Mouse (Mus musculus): Measurements from ENCODE around the gene Ergic1. TPM values are rescaled to one million over a fixed set of nuclear protein-coding genes. Genes with fewer than 3 reads are reported as not detected.
A peak's percentile ranks its signal among the peaks of the same experiment; 100 is the strongest.

Ergic1 gene
- polyA plus RNA-seq, 2 experiments from 2014 or later: 37.2 to 77.2 TPM

GRCm38 (mm10) chr17:26575786-26576690, 14.7 kb downstream of the Ergic1 start:
- no peak for ATAC-seq

GRCm38 (mm10) chr17:26576833-26577232, 15.5 kb downstream of the Ergic1 start:
- ATAC-seq: no peak

GRCm38 (mm10) chr17:26577309-26577708, 16.0 kb downstream of the Ergic1 start:
- ATAC-seq: no peak

DNA sequence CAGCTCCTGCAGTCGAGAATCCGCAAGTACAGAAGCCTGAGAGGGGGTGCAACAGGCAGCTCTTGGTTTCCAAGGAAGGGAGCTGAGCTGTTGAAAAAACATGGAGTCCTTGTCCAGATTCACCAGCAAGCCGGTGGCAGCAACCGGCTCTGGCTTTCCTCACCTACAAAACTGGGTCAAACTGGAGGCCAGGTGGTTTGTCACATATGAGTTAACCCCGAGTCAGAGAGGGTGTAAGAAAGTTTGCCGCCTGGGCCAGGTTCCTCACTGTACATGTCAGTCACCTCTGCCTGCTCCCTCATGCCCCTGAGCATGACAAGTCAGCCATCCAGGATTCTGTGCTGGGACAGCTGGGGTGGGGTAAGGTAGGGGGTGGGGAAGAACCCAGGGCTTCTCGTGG, 16.9 kb downstream of the Ergic1 start:
- ATAC-seq: no peak

GRCm38 (mm10) chr17:26578771-26579170, 17.5 kb downstream of the Ergic1 start:
- no peak for ATAC-seq

- no peak for ATAC-seq
Observed at GRCm38 (mm10) chr17:26579396-26579795, 18.1 kb downstream of the Ergic1 start.

DNA sequence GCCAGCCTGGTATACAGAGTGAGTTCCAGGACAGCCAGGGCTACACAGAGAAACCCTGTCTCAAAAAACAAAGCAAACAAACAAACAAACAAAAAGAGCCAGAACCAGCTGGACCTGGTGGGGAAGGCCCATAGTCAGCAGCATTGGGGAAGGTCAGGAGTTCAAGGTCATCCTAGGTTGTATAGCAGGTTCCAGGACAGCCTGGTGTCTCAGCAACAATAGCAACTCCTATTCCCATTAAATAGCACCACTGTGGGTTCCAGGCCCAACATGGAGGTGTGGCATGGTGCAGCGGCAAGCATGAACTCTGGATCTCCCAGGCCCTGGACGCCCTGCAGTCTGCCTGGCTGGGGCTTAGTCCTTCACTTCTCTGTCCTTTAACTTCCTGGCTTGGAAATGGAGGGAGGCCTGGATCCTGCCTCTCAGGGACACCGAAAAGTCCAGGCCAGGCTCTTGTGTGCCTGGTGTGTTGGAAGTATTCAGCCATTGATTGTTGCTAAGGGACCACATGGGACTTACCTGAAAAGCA, 19.6 kb downstream of the Ergic1 start:
- no peak for ATAC-seq

DNA sequence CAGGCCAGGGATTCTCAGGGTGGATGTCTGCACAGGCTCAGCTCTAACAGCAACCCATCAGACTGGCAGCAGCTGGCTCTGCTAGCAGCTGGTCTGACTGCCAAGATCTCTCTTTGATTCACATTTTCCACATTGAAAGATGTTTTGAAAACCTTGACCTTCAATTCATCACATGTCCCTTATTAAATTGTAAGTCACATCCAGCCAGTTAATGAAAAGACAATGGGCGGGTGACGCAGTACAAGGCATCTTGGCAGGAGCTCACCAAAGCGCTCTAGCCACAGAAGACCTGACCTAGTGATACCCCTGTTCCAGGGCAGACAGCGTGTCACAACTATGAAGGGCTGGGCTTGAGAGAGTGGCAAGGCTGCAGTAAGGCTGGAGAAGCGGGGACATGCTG, 21.0 kb downstream of the Ergic1 start:
- peak; percentile 60 for ATAC-seq

GRCm38 (mm10) chr17:26583056-26583455, 21.8 kb downstream of the Ergic1 start:
- ATAC-seq: no peak

DNA sequence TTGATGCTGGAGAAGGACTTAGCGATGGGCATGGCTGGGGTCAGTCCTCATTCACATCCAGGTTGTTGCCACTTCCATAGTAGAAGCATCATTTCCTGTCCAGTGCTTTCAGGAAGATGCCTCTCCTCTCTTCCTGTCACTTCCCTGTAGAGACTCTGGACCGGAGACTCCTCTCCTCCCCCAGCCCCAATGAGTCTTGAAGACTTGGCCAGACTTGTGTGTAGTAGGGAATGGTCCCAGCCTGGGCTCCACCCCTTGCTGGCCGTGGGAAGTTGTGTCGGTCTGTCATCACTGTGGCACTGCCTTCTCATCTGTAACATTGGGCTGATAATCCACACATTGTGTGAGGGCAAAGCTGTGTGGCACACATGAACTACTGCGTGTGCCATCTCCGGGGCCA, 22.3 kb downstream of the Ergic1 start:
- ATAC-seq: no peak

- ATAC-seq: no peak
Observed at GRCm38 (mm10) chr17:26584063-26584462, 22.8 kb downstream of the Ergic1 start.

- no peak for ATAC-seq
Observed at GRCm38 (mm10) chr17:26584558-26585136, 23.4 kb downstream of the Ergic1 start.

DNA sequence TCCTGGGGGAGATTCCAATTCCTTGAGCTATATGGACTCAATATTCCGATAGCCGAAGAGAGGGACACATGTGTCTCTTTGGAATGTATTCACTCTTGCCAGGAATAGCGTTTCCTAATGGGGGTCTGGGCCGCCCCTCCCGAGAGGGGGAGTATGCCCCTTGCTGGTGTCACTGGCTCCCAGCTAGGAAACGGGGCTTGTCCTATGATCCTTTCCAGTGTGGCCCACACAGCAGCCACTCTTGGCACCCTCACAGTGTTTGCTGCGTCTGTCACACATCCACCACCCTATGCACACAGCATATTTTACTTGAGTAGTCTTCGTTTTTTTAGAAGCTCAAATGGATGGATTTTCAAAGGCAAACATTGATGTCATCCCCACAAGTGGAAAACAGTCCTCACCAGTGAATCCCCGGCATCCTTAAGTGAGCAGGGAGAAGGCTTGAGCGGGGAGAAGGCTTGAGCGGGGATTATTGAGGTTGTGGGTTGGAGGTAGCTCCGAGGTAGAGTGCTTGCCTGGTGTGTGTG, 26.7 kb downstream of the Ergic1 start:
- ATAC-seq: no peak

- ATAC-seq: no peak
Observed at GRCm38 (mm10) chr17:26592510-26592909, 31.2 kb downstream of the Ergic1 start.

DNA sequence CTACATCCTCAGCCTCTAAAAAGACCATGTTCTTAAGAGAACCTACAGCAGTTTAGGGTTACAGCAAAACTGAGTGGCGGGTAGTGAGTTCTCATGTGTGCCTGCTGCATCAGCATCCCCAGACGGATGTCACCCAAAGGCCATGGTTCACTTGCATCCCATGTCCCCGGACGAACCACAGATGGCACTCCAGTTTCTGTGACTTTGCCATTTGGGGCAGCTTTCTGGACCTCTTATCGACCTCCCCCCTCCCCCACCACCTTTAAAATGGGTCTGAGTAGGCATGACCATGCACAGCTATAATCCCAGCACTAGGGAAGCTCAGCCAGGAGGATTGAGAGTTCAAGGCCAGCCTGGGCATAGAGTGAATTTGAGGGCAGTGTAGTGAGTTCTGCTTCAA, 31.9 kb downstream of the Ergic1 start:
- ATAC-seq: no peak

DNA sequence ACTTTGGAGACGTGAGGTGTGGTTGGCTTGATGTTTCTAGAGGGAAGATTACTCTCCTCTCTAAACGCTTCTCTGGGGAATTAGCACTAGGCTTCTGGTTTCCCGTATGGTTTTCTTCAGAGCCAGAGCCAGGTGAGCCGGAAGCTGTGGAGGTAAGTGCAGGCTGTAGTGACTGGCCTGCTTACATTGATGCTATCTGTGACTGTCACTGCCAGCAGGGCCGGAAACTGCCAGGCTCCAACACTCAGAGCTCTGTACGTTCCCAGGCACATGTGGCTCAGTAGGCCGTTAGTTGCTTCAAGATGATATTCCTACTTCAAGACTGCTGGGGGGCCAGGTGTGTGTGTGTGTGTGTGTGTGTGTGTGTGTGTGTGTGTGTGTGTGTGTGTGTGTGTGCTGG, 32.9 kb downstream of the Ergic1 start:
- ATAC-seq: peak; percentile 73

GRCm38 (mm10) chr17:26594958-26595357, 33.7 kb downstream of the Ergic1 start:
- peak; percentile 75 for ATAC-seq

DNA sequence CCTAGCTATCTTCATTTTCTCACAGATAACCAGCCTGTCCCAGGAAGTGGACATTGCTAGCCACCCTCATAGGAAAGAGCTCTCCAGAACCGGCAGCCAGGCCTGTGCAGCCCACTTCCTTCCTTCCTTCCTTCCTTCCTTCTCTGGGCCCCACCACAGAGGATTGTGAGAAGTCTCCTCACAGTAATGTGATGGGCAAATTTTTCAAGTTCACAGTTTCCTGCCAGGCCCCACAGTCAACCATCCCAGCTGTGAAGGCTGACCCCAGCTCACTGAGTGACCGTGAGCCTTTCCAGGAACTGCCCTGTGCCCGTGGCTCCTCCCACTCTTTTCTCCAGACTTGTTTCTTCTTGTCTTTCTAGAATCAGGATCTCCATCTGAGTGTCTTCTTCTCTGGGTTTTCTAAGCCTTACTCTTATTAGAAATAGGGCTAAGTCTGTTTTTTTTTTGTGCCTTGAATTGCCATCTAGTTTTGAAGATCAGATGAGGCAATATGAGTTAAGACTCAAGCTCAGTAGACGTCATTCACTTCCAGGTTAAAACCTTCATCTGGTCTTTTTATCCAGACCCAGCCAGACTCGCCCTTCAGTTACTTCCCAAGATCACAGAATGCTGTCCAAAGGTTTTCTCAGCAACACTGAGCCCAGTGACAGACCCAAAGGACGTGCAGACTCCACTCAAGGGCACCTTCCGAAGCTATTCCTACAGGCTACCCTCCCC, 34.3 kb downstream of the Ergic1 start:
- peak; percentile 54 for ATAC-seq

DNA sequence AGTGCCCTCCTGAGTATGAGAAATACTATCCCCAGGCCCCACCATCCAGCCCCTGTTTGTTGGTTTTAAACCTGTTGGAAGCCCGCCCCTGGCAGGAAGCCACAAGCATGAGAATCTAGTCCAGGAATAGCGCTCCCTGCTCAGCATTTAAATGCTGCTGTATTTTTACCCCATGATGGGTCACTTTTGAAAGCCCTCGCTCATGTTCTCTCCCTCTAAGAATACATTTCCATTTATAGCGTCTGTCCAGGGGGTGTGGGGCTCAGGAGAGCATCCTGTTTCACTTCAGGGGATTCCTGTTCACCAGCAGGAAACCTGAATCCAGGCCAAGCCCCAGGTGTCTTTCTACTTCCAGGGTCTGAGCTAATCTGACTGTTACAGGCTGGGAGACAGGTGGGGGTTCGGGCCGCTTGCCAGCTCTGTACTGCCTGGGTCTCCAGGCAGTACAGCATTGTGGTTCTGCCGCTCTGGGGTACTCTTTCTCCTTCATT, 34.9 kb downstream of the Ergic1 start:
- ATAC-seq: no peak

DNA sequence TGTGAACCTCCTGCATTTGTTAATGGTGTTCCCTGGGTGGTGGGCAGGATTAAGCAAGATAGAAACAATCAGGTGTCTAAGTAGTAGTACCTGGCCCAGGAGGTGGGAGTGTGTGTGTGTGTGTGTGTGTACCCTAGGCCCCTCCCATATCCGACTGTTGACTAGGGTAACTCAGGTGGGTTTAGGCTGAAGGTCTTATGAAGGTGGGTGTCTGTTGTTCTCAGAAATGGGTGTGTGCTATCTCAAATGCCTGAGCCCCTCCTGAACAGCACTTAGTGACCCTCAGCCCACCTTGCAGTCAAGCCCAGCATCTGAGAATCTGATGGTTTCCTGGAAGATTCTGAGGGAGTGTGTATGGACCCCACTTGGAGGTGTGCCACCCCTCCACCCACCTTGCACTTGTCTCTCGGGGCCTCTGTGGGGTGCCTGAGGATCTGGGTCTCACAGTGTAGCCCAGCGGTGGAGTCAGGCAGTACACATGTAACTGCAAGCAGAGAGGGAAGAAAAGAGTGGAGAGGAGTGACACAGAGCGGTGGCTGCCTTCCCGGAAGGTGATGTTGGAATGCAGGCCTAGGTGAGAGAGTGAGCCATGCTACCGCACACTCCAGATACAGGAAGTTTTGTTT, 35.7 kb downstream of the Ergic1 start:
- ATAC-seq: no peak

DNA sequence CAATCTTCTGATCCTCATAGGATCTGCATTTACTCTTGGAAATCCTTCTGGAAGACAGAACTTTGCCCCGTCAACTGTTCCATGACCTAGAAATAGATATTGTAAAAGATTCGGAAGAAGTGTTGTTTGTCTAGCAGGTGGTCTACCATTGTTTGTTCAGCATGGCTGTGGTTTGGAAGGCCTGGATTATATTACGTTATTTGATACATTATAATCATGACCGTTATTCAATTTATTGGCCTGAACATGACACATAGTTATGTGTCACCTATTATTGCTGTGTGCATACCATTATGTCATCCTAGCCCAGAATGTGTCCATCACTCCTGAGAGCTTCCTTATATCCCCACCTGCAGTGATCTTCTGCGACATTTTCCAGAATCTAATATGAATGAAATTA, 37.6 kb downstream of the Ergic1 start:
- ATAC-seq: no peak

GRCm38 (mm10) chr17:26600913-26601447, 39.7 kb downstream of the Ergic1 start:
- no peak for ATAC-seq
